Mouse (Mus musculus) C2C12 (cell line): ENCODE data around the gene Klhl34.

ENCODE experiments used
- CTCF ChIP-seq: IDR thresholded peaks from one replicate; pipeline ENCODE4 v1.5.1; 2011; ENCODE audit not compliant: control insufficient read depth, insufficient read depth, insufficient read length
- FOSL1 ChIP-seq: IDR thresholded peaks from one replicate; pipeline ENCODE4 v1.8.0; 2011; ENCODE audit warnings: mild to moderate bottlenecking, low read length; ENCODE audit not compliant: poor library complexity, insufficient read depth, severe bottlenecking

DNA sequence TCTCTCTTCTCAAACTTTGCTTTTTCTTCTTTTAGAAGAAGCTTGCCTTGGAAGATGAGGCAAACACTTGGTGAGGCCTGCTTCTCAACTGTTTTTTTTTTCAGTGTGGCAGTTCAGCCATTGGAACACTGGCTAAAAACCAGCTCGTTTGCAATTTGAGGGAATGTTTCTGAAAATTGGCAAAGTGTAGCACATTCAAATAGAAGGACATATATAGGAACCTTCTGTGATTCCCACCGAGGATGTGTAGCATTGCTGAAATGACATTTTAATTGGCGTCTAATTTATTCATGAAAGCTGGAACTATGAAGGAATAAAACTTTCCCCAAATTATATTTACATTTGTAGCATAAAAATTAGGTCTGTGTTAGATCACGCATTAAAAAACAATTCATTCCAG, 11.7 kb downstream of the Klhl34 start:
- TF ChIP-seq CTCF, result no peak
- no peak for TF ChIP-seq FOSL1
